Mouse (Mus musculus): ENCODE measurements at regions not wholly inside any gene's neighbourhood (a gene's known extent, or its start where the extent isn't known, plus 50 kb on each side); places are given as distances from the start of the nearest gene placed in this dataset.

DNA sequence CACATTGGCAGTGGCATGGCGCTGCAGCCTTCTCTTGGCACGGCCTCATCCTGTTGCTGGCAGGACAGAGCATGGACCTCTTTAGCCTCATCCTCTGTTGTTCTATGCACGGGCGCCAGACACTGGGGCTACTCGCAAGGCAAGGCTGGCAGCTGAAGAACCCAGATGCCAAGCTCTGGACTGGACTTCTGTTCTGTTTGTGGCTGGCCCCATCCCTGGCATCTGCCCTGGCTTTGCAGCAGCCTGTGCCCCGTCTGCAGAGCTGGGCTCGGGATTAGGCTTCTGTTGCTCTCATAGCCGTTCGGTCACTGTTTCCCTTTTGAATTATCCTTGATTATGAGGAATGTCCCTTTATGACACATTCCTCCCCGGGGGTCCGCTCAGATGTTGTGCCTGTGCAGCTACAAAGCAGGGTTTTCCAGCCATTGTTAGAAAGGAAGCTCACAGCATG is 214.6 kb upstream of the Tbc1d5 start:
- no peaks in the 10 kb centered on the region for H3K36me3 ChIP-seq (ENCODE audit: control insufficient read depth, insufficient read depth, low read length)
- no peak for DNase-seq (ENCODE audit: low spot score)
- 76% methylated on average over 11 of the region's 11 CpGs for WGBS

DNA sequence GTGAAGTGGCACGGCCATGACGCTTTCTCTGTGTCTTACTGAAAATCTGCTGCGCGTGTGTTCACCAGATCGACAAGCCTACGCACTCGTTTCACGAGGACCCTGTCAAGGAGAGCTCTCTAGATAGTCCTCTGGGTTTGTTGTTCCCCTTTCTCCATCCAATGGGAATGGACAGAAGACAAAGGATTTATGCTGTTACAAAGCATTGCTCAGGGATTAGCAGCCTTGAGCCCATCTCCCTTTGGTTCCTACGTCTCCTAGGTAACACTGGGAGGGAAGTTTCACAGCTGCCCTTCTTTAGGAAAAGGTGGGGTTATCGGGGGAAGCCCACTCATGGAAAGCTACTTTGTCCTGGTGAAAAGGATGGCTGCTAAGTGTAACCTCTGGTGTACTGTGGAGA is 212.7 kb upstream of the Tbc1d5 start:
- Histone ChIP-seq H3K9ac (ENCODE audit: low read length) (no peak overlapping the region), H3K27me3 (ENCODE audit: control insufficient read depth, insufficient read depth, low read length) (no peaks in the 10 kb centered on the region), H3K4me2 (replicated peaks; ENCODE audit: low read depth) (no peak overlapping the region), H3K4me1 (replicated peaks; ENCODE audit: control insufficient read depth, insufficient read depth) (no peaks in the 10 kb centered on the region), H3K36me3 (ENCODE audit: control insufficient read depth, insufficient read depth, low read length) (no peaks in the 10 kb centered on the region), H3K4me3 (ENCODE audit: low read depth, low read length) (no peak overlapping the region), H3K9me3 (ENCODE audit: control insufficient read depth, low read length) (no peaks in the 10 kb centered on the region), H3K27ac (replicated peaks) (no peak overlapping the region)
- WGBS: 90% methylated on average over 10 of the region's 10 CpGs
- TF ChIP-seq CTCF (IDR thresholded peaks at IDR 0.05; ENCODE audit: low read depth) (no peak), EP300 (optimal IDR thresholded peaks at IDR 0.05) (no peak)
- ATAC-seq (ENCODE audit: low FRiP score, low TSS enrichment) (no peak), DNase-seq (ENCODE audit: low spot score) (no peak)

More for the DNA sequence above, 214.6 kb upstream of the Tbc1d5 start:
- TF ChIP-seq CTCF (IDR thresholded peaks at IDR 0.05; ENCODE audit: low read depth) (no peak), EP300 (optimal IDR thresholded peaks at IDR 0.05) (no peak)
- H3K4me1 ChIP-seq (replicated peaks; ENCODE audit: control insufficient read depth, insufficient read depth): no peaks in the 10 kb centered on the region
- H3K27ac ChIP-seq (replicated peaks): no peak overlapping the region
- no peak overlapping the region for H3K4me3 ChIP-seq (ENCODE audit: low read depth, low read length)
- no peak for ATAC-seq (ENCODE audit: low FRiP score, low TSS enrichment)
- H3K9ac ChIP-seq (ENCODE audit: low read length): no peak overlapping the region
- no peak overlapping the region for H3K4me2 ChIP-seq (replicated peaks; ENCODE audit: low read depth)
- no peaks in the 10 kb centered on the region for H3K9me3 ChIP-seq (ENCODE audit: control insufficient read depth, low read length)
- no peaks in the 10 kb centered on the region for H3K27me3 ChIP-seq (ENCODE audit: control insufficient read depth, insufficient read depth, low read length)

DNA sequence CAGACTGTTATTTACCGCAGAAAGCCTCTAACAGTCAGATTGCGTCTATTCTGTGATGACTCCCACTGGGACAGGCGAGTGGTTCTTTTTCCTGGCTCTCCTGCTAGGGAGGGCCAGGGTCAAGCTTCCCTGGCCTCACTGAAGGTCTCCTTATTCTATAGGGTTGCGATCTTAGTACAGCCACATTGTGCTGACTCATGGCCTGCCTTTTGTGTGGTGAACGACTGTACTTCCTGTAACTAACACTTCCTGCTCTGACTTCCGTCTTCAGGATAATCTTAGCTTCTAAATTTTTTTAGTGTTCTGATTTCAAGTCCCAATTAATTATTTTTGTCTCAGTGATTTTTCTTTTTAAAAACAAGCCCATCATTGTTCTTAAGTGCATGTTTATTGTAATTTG is 203.4 kb upstream of the Tbc1d5 start:
- no peaks in the 10 kb centered on the region for H3K27me3 ChIP-seq (ENCODE audit: control insufficient read depth, insufficient read depth, low read length)
- no peaks in the 10 kb centered on the region for H3K9me3 ChIP-seq (ENCODE audit: control insufficient read depth, low read length)
- H3K27ac ChIP-seq (replicated peaks): no peak overlapping the region
- no peak overlapping the region for H3K4me2 ChIP-seq (replicated peaks; ENCODE audit: low read depth)
- H3K4me3 ChIP-seq (ENCODE audit: low read depth, low read length): no peak overlapping the region
- no peak overlapping the region for H3K9ac ChIP-seq (ENCODE audit: low read length)
- no peaks in the 10 kb centered on the region for H3K4me1 ChIP-seq (replicated peaks; ENCODE audit: control insufficient read depth, insufficient read depth)
- WGBS: 69% methylated on average over 6 of the region's 6 CpGs
- no peak for TF ChIP-seq CTCF (IDR thresholded peaks at IDR 0.05; ENCODE audit: low read depth)
- TF ChIP-seq EP300 (optimal IDR thresholded peaks at IDR 0.05): no peak
- no peak for ATAC-seq (ENCODE audit: low FRiP score, low TSS enrichment)
- H3K36me3 ChIP-seq (ENCODE audit: control insufficient read depth, insufficient read depth, low read length): no peaks in the 10 kb centered on the region
- DNase-seq (ENCODE audit: low spot score): no peak

DNA sequence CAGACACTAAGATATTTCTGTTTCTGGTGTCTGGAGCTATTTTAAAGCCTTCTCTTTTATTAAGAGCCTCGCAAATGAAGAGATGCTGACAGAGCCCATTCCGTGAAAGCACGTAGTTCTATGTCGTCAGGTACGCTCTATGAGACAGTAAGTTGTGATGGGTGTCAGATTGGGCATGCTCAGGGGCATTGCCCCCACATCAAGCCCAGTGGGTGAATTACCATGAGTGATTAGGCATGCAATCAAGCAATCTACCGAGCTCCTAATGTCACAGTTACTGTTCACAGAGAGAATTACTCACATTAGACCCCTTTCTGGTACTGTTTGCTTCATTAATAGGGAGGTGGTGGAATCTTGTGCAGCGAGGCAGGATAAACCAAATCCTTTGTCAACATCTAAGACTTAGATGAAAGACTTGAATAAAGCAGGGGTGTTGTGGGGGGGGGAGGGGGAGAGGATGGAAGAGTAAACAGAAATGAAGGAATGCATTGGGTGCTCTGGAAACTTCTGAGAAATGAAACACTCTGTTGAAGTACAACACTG is 192.9 kb upstream of the Tbc1d5 start:
- Histone ChIP-seq H3K4me3 (ENCODE audit: low read depth, low read length) (no peak overlapping the region), H3K4me1 (replicated peaks; ENCODE audit: control insufficient read depth, insufficient read depth) (no peaks in the 10 kb centered on the region), H3K9ac (ENCODE audit: low read length) (no peak overlapping the region), H3K9me3 (ENCODE audit: control insufficient read depth, low read length) (no peaks in the 10 kb centered on the region), H3K27ac (replicated peaks) (no peak overlapping the region), H3K27me3 (ENCODE audit: control insufficient read depth, insufficient read depth, low read length) (no peaks in the 10 kb centered on the region), H3K36me3 (ENCODE audit: control insufficient read depth, insufficient read depth, low read length) (no peaks in the 10 kb centered on the region), H3K4me2 (replicated peaks; ENCODE audit: low read depth) (no peak overlapping the region)
- TF ChIP-seq CTCF (IDR thresholded peaks at IDR 0.05; ENCODE audit: low read depth): no peak
- TF ChIP-seq EP300 (optimal IDR thresholded peaks at IDR 0.05): no peak
- ATAC-seq (ENCODE audit: low FRiP score, low TSS enrichment) (no peak), DNase-seq (ENCODE audit: low spot score) (no peak)
- 63% methylated on average over 7 of the region's 7 CpGs for WGBS

DNA sequence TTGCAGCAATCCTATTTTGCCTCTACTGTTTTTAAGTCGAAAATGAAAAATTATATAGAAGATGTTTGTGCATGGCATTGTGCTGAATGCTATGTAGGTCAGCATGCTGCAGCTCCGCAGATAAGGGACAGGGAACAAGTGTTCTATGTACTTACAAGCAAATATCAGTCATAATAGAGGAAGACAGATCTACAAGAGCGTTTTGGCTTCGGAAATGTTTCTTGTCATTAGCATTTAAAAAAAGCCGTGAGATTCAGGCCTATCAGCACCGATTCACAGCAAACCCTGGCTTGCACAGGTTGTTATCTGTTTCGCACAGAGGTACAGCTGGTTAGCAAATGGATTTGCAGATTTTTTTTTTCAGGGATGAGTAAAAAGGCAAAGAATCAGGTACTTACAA is 191.8 kb upstream of the Tbc1d5 start:
- Histone ChIP-seq H3K9ac (ENCODE audit: low read length) (no peak overlapping the region), H3K4me2 (replicated peaks; ENCODE audit: low read depth) (no peak overlapping the region), H3K27me3 (ENCODE audit: control insufficient read depth, insufficient read depth, low read length) (no peaks in the 10 kb centered on the region), H3K9me3 (ENCODE audit: control insufficient read depth, low read length) (no peaks in the 10 kb centered on the region), H3K4me1 (replicated peaks; ENCODE audit: control insufficient read depth, insufficient read depth) (no peaks in the 10 kb centered on the region), H3K4me3 (ENCODE audit: low read depth, low read length) (no peak overlapping the region), H3K36me3 (ENCODE audit: control insufficient read depth, insufficient read depth, low read length) (no peaks in the 10 kb centered on the region), H3K27ac (replicated peaks) (no peak overlapping the region)
- ATAC-seq (ENCODE audit: low FRiP score, low TSS enrichment) (no peak), DNase-seq (ENCODE audit: low spot score) (no peak)
- WGBS: 79% methylated on average over 7 of the region's 7 CpGs
- TF ChIP-seq EP300 (optimal IDR thresholded peaks at IDR 0.05): no peak
- no peak for TF ChIP-seq CTCF (IDR thresholded peaks at IDR 0.05; ENCODE audit: low read depth)

DNA sequence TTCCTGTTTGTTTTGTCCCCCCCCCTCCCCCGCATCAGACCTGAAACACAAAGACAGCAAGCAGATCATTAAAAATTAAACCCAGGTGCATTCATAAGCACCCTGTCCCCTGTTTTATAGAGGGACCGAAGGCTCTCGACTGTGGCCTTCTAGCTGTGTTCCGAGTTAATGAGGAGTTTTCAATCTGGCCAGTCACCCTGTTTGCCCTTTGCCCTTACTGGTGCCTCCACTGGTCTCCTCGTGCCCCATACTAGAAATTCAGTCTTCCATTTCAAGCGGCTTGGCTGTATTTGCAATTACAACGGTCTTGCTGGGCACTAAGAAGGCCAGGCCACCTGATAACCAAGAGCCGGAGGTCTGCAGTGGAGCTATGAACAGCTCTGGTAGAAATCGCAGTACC is 190.9 kb upstream of the Tbc1d5 start:
- Histone ChIP-seq H3K27me3 (ENCODE audit: control insufficient read depth, insufficient read depth, low read length) (no peaks in the 10 kb centered on the region), H3K9me3 (ENCODE audit: control insufficient read depth, low read length) (no peaks in the 10 kb centered on the region), H3K36me3 (ENCODE audit: control insufficient read depth, insufficient read depth, low read length) (no peaks in the 10 kb centered on the region), H3K27ac (replicated peaks) (no peak overlapping the region), H3K9ac (ENCODE audit: low read length) (no peak overlapping the region), H3K4me3 (ENCODE audit: low read depth, low read length) (no peak overlapping the region), H3K4me2 (replicated peaks; ENCODE audit: low read depth) (no peak overlapping the region), H3K4me1 (replicated peaks; ENCODE audit: control insufficient read depth, insufficient read depth) (no peaks in the 10 kb centered on the region)
- TF ChIP-seq EP300 (optimal IDR thresholded peaks at IDR 0.05) (no peak), CTCF (IDR thresholded peaks at IDR 0.05; ENCODE audit: low read depth) (no peak)
- WGBS: 77% methylated on average over 9 of the region's 9 CpGs
- no peak for ATAC-seq (ENCODE audit: low FRiP score, low TSS enrichment)
- DNase-seq (ENCODE audit: low spot score): no peak
